Mouse (Mus musculus): ENCODE measurements around the gene Rufy4. TPM values are rescaled to one million over a fixed set of nuclear protein-coding genes. Genes with fewer than 3 reads are reported as not detected.
"Not testable (repeated sequence)": the region's sequence is repeated elsewhere in the genome, so short reads cannot be mapped to it uniquely, and the experiment has no call there.

Gene Rufy4
- total RNA-seq, 4 experiments from 2014 or later, result 0.25 TPM; not detected in 3

- DNase-seq (ENCODE audit: low spot score in 2 of 2), result no peak
Measured at GRCm38 (mm10) chr1:74149106-74149885, 24.0 kb downstream of the Rufy4 start.

GRCm38 (mm10) chr1:74150101-74150500 is 24.8 kb downstream of the Rufy4 start:
- no peak for DNase-seq (ENCODE audit: low spot score in 2 of 2)

- no peak for DNase-seq (ENCODE audit: low spot score in 2 of 2)
Measured at GRCm38 (mm10) chr1:74151091-74151490, 25.8 kb downstream of the Rufy4 start.

- DNase-seq (ENCODE audit: low spot score in 2 of 2), result no peak
Measured at GRCm38 (mm10) chr1:74153461-74154184, 28.3 kb downstream of the Rufy4 start, which contains the start of gene Cxcr2. Gene Cxcr2, plus strand, starts transcription at chr1:74153989.

- DNase-seq (ENCODE audit: low spot score in 2 of 2), result no peak
Measured at GRCm38 (mm10) chr1:74155435-74156012, 30.2 kb downstream of the Rufy4 start.

- DNase-seq (ENCODE audit: low spot score in 2 of 2), result no peak
Measured at GRCm38 (mm10) chr1:74156381-74156910, 31.1 kb downstream of the Rufy4 start.

GRCm38 (mm10) chr1:74159613-74160012 is 34.3 kb downstream of the Rufy4 start:
- DNase-seq (ENCODE audit: low spot score in 2 of 2), result not testable (repeated sequence)

- no peak for DNase-seq (ENCODE audit: low spot score in 2 of 2)
Measured at GRCm38 (mm10) chr1:74160036-74160435, 34.7 kb downstream of the Rufy4 start.

GRCm38 (mm10) chr1:74167136-74167535 is 41.8 kb downstream of the Rufy4 start:
- no peak for DNase-seq (ENCODE audit: low spot score in 2 of 2)

- no peak for DNase-seq (ENCODE audit: low spot score in 2 of 2)
Measured at GRCm38 (mm10) chr1:74169721-74170120, 44.4 kb downstream of the Rufy4 start.

GRCm38 (mm10) chr1:74172722-74173121 is 47.4 kb downstream of the Rufy4 start:
- no peak for DNase-seq (ENCODE audit: low spot score in 2 of 2)

- DNase-seq (ENCODE audit: low spot score in 2 of 2), result no peak
Measured at GRCm38 (mm10) chr1:74175731-74176130, 50.4 kb downstream of the Rufy4 start.

GRCm38 (mm10) chr1:74178618-74179017 is 53.3 kb downstream of the Rufy4 start:
- no peak for DNase-seq (ENCODE audit: low spot score in 2 of 2)

- DNase-seq (ENCODE audit: low spot score in 2 of 2), result no peak
Measured at GRCm38 (mm10) chr1:74179624-74180408, 54.5 kb downstream of the Rufy4 start.

- DNase-seq (ENCODE audit: low spot score in 2 of 2), result no peak
Measured at GRCm38 (mm10) chr1:74181462-74181861, 56.1 kb downstream of the Rufy4 start.

GRCm38 (mm10) chr1:74183006-74183405 is 57.7 kb downstream of the Rufy4 start:
- no peak for DNase-seq (ENCODE audit: low spot score in 2 of 2)

- no peak for DNase-seq (ENCODE audit: low spot score in 2 of 2)
Measured at GRCm38 (mm10) chr1:74190471-74190870, 65.1 kb downstream of the Rufy4 start.

GRCm38 (mm10) chr1:74192711-74193110 is 67.4 kb downstream of the Rufy4 start:
- DNase-seq (ENCODE audit: low spot score in 2 of 2), result no peak

- no peak for DNase-seq (ENCODE audit: low spot score in 2 of 2)
Measured at GRCm38 (mm10) chr1:74194445-74194844, 69.1 kb downstream of the Rufy4 start, which contains the start of gene Cxcr1. Gene Cxcr1, minus strand, starts transcription at chr1:74194631.

- DNase-seq (ENCODE audit: low spot score in 2 of 2), result no peak
Measured at GRCm38 (mm10) chr1:74195961-74196360, 70.6 kb downstream of the Rufy4 start.
